Mouse (Mus musculus) erythroblast, embryonic 14.5 days (primary cell): ENCODE results near the gene Aldh3b3.

Experiments used
- GATA1 ChIP-seq: IDR thresholded peaks from 2 replicates; pipeline ENCODE4 v1.6.1; 2012; ENCODE audit warnings: low read length, inconsistent platforms, mixed read lengths
- TAL1 ChIP-seq: IDR thresholded peaks from 3 replicates; pipeline ENCODE4 v1.6.1; 2012; ENCODE audit warnings: low read length, inconsistent platforms, mixed read lengths

- TF ChIP-seq GATA1 (no peak), TAL1 (no peak)
Measured at GRCm38 (mm10) chr19:3992416-3992815, 34.0 kb downstream of the Aldh3b3 start, which contains the start of gene Tbx10.
